Mouse (Mus musculus): ENCODE measurements around the gene Eps8.

DNA sequence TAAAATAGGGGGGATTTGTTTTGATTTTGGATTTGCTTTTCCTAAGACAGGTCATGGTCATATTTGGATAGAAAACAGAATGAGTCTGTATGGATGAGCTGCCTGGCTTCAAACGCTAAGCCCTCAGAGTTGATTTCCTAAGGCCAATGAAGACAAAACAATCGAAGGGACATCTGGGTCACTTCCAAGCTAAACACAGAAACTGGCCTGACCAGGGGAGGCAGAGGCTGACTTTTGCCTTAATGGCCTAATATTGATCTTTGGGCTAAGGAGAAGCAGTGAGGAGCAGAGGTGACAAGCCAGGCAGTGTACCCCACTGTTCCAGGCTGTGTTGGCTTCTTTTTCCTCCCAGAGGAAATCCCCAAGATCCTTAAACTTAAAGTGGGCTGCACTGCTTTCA lies 33.7 kb downstream of the Eps8 start:
- TF ChIP-seq CTCF (IDR thresholded peaks at IDR 0.05; ENCODE audit: insufficient read depth, low read length) (no peak), POLR2A (IDR thresholded peaks at IDR 0.05; ENCODE audit: borderline replicate concordance, extremely low read depth, low read depth, low read length) (no peak)

Data from lung, adult 2 months (tissue).